Mouse (Mus musculus): Measurements from ENCODE around the gene Nhlh1. TPM values are rescaled to one million over a fixed set of nuclear protein-coding genes. Genes with fewer than 3 reads are reported as not detected.

Gene Nhlh1
- polyA plus RNA-seq, 1 experiment from 2014 or later = 3.9 TPM

GRCm38 (mm10) chr1:172049131-172049782 lies 8.1 kb downstream of the Nhlh1 start:
- Histone ChIP-seq H3K9ac (replicated peaks) (peak overlapping the region; percentile 28; the same call in 1 of the 2 replicates), H3K27me3 (0 out of 2 replicates have a peak, but pooled peaks cover 7% of the 10 kb centered on the region), H3K36me3 (no peaks in the 10 kb centered on the region), H3K27ac (replicated peaks) (peak overlapping the region; percentile 90), H3K9me3 (no peaks in the 10 kb centered on the region), H3K4me2 (replicated peaks) (peak overlapping the region; percentile 28; the same call in 1 of the 2 replicates), H3K4me3 (no peak overlapping the region), H3K4me1 (peaks cover 40% of the 10 kb centered on the region)
- peak; percentile 30 for ATAC-seq (replicated peaks)
- WGBS = 13% methylated on average over 13 of the region's 13 CpGs

- Histone ChIP-seq H3K9ac (replicated peaks) (peak overlapping the region; percentile 33), H3K36me3 (no peaks in the 10 kb centered on the region), H3K4me2 (replicated peaks) (peak overlapping the region; percentile 14; the same call in 1 of the 2 replicates), H3K27ac (replicated peaks) (peak overlapping the region; percentile 90), H3K9me3 (no peaks in the 10 kb centered on the region), H3K4me1 (peaks cover 31% of the 10 kb centered on the region), H3K4me3 (no peak overlapping the region), H3K27me3 (no peaks in the 10 kb centered on the region)
- peak; percentile 88 for ATAC-seq (replicated peaks)
- WGBS = 5% methylated on average over 6 of the region's 6 CpGs
Observed at GRCm38 (mm10) chr1:172048241-172048734, 9.1 kb downstream of the Nhlh1 start.

- H3K9ac ChIP-seq (replicated peaks) = no peak overlapping the region
- H3K27me3 ChIP-seq = no peaks in the 10 kb centered on the region
- H3K4me2 ChIP-seq (replicated peaks) = no peak overlapping the region
- no peak overlapping the region for H3K4me3 ChIP-seq
- WGBS = 14% methylated on average over 5 of the region's 5 CpGs
- H3K36me3 ChIP-seq = no peaks in the 10 kb centered on the region
- H3K4me1 ChIP-seq = peaks cover 26% of the 10 kb centered on the region
- H3K27ac ChIP-seq (replicated peaks) = peak overlapping the region; percentile 90
- ATAC-seq (replicated peaks) = peak; percentile 48
- H3K9me3 ChIP-seq = no peaks in the 10 kb centered on the region
Observed at GRCm38 (mm10) chr1:172046938-172047337, 10.4 kb downstream of the Nhlh1 start.

GRCm38 (mm10) chr1:172046410-172046809 lies 11.0 kb downstream of the Nhlh1 start:
- Histone ChIP-seq H3K4me2 (replicated peaks) (no peak overlapping the region), H3K4me1 (peaks cover 26% of the 10 kb centered on the region), H3K9me3 (no peaks in the 10 kb centered on the region), H3K9ac (replicated peaks) (no peak overlapping the region), H3K27me3 (no peaks in the 10 kb centered on the region), H3K27ac (replicated peaks) (no peak overlapping the region), H3K36me3 (no peaks in the 10 kb centered on the region), H3K4me3 (no peak overlapping the region)
- WGBS = 69% methylated on average over 8 of the region's 8 CpGs
- ATAC-seq (replicated peaks) = no peak

- Histone ChIP-seq H3K9me3 (no peaks in the 10 kb centered on the region), H3K4me1 (peaks cover 29% of the 10 kb centered on the region), H3K4me2 (replicated peaks) (no peak overlapping the region), H3K36me3 (no peaks in the 10 kb centered on the region), H3K27ac (replicated peaks) (no peak overlapping the region), H3K9ac (replicated peaks) (no peak overlapping the region), H3K27me3 (no peaks in the 10 kb centered on the region), H3K4me3 (no peak overlapping the region)
- 94% methylated on average over 2 of the region's 2 CpGs for WGBS
- no peak for ATAC-seq (replicated peaks)
Observed at GRCm38 (mm10) chr1:172029914-172030313, 27.5 kb downstream of the Nhlh1 start.

GRCm38 (mm10) chr1:172028394-172029275 lies 28.7 kb downstream of the Nhlh1 start, which contains the start of gene Vangl2:
Gene Vangl2 (minus strand): TSS chr1:172028444.
- H3K9me3 ChIP-seq = no peaks in the 10 kb centered on the region
- H3K27me3 ChIP-seq = no peaks in the 10 kb centered on the region
- WGBS = 17% methylated on average over 21 of the region's 21 CpGs
- ATAC-seq (replicated peaks) = no peak
- no peaks in the 10 kb centered on the region for H3K36me3 ChIP-seq
- peaks cover 42% of the 10 kb centered on the region for H3K4me1 ChIP-seq
- peak within 1 kb of the TSS; percentile 98 for H3K27ac ChIP-seq (replicated peaks)
- peak within 1 kb of the TSS; percentile 97 for H3K4me3 ChIP-seq
- peak within 1 kb of the TSS; percentile 98 for H3K9ac ChIP-seq (replicated peaks)
- H3K4me2 ChIP-seq (replicated peaks) = peak within 1 kb of the TSS; percentile 87

- Histone ChIP-seq H3K36me3 (no peaks in the 10 kb centered on the region), H3K4me2 (replicated peaks) (peak overlapping the region; percentile 87), H3K4me3 (peak overlapping the region; percentile 97), H3K27ac (replicated peaks) (peak overlapping the region; percentile 98), H3K4me1 (peaks cover 49% of the 10 kb centered on the region), H3K27me3 (no peaks in the 10 kb centered on the region), H3K9me3 (no peaks in the 10 kb centered on the region), H3K9ac (replicated peaks) (peak overlapping the region; percentile 98)
- WGBS = 3% methylated on average over 10 of the region's 10 CpGs
- peak; percentile 46 for ATAC-seq (replicated peaks)
Observed at GRCm38 (mm10) chr1:172027809-172028102, 29.6 kb downstream of the Nhlh1 start.

- Histone ChIP-seq H3K4me1 (peaks cover 55% of the 10 kb centered on the region), H3K4me2 (replicated peaks) (peak overlapping the region; percentile 87), H3K27ac (replicated peaks) (peak overlapping the region; percentile 98), H3K9me3 (no peaks in the 10 kb centered on the region), H3K4me3 (peak overlapping the region; percentile 97), H3K27me3 (no peaks in the 10 kb centered on the region), H3K36me3 (no peaks in the 10 kb centered on the region), H3K9ac (replicated peaks) (peak overlapping the region; percentile 98)
- under 1% methylated on average over 47 of the region's 54 CpGs for WGBS
- peak; percentile 78 for ATAC-seq (replicated peaks)
Observed at GRCm38 (mm10) chr1:172027010-172027808, 30.2 kb downstream of the Nhlh1 start.

GRCm38 (mm10) chr1:172026201-172026901 lies 31.0 kb downstream of the Nhlh1 start:
- Histone ChIP-seq H3K36me3 (no peaks in the 10 kb centered on the region), H3K27me3 (no peaks in the 10 kb centered on the region), H3K27ac (replicated peaks) (peak overlapping the region; percentile 98), H3K9ac (replicated peaks) (peak overlapping the region; percentile 98), H3K9me3 (no peaks in the 10 kb centered on the region), H3K4me2 (replicated peaks) (peak overlapping the region; percentile 87), H3K4me3 (peak overlapping the region; percentile 97), H3K4me1 (peaks cover 63% of the 10 kb centered on the region)
- 1% methylated on average over 23 of the region's 23 CpGs for WGBS
- peak; percentile 75 for ATAC-seq (replicated peaks)

- Histone ChIP-seq H3K27ac (replicated peaks) (peak overlapping the region; percentile 98), H3K4me2 (replicated peaks) (peak overlapping the region; percentile 87), H3K4me1 (peaks cover 70% of the 10 kb centered on the region), H3K9ac (replicated peaks) (peak overlapping the region; percentile 98), H3K4me3 (peak overlapping the region; percentile 97), H3K27me3 (no peaks in the 10 kb centered on the region), H3K9me3 (no peaks in the 10 kb centered on the region), H3K36me3 (no peaks in the 10 kb centered on the region)
- ATAC-seq (replicated peaks) = no peak
- WGBS = 10% methylated on average over 8 of the region's 8 CpGs
Observed at GRCm38 (mm10) chr1:172025201-172025904, 32.0 kb downstream of the Nhlh1 start.
